Mouse (Mus musculus): Measurements from ENCODE around the gene Klf6. TPM values are rescaled to one million over a fixed set of nuclear protein-coding genes. Genes with fewer than 3 reads are reported as not detected.

The Klf6 gene
- polyA plus RNA-seq, 1 experiment from 2014 or later = 53.5 TPM

DNA sequence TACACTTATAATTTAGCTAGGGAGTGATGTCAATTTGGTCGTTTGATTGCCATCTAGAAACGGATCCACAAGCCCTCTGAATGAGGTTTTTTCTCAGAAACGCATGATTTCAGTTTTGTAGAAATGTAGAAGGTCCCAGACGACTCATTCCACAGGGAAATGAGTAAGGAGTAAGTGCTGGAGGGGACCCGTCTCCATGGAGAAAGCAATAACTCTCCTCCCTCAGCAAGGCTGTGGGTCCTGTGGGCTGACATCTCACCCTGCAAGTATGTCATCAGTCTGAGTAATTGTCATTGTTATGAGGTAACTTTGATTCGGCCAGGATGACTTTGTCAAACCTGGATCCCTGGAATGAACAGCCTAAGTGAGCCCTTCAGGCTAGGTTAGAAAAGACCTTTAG, 4.8 kb downstream of the Klf6 start:
- 86% methylated on average over 6 of the region's 6 CpGs for whole genome bisulfite sequencing

DNA sequence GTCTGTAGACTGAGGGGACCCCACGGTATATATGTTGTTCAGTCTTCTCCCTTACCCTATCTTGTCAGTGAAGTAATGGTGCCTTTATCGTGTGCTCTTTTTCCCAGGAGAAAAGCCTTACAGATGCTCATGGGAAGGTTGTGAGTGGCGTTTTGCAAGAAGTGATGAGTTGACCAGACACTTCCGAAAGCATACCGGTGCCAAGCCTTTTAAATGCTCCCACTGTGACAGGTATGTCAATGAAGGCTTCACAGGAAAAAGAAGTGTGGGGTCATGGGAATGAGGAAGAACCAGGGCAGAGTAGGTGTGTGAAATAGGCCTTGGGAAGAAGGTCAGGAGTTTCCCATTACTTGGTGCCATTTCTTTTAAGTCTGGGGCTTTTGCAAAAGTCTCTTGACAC, 5.2 kb downstream of the Klf6 start:
- Histone ChIP-seq H3K27ac (replicated peaks) (no peak overlapping the region), H3K4me3 (no peak overlapping the region), H3K9me3 (replicated peaks) (no peaks in the 10 kb centered on the region), H3K36me3 (peaks cover 44% of the 10 kb centered on the region), H3K27me3 (ENCODE audit: low read depth, poor library complexity, severe bottlenecking) (no peaks in the 10 kb centered on the region), H3K4me1 (peaks cover 38% of the 10 kb centered on the region)
- WGBS = 94% methylated on average over 5 of the region's 5 CpGs
- DNase-seq (ENCODE audit: low spot score) = no peak

More for the DNA sequence above, 4.8 kb downstream of the Klf6 start:
- no peak overlapping the region for H3K4me3 ChIP-seq
- H3K9me3 ChIP-seq (replicated peaks) = no peaks in the 10 kb centered on the region
- H3K27ac ChIP-seq (replicated peaks) = no peak overlapping the region
- peaks cover 38% of the 10 kb centered on the region for H3K4me1 ChIP-seq
- H3K27me3 ChIP-seq (ENCODE audit: low read depth, poor library complexity, severe bottlenecking) = no peaks in the 10 kb centered on the region
- DNase-seq (ENCODE audit: low spot score) = no peak
- peaks cover 44% of the 10 kb centered on the region for H3K36me3 ChIP-seq

DNA sequence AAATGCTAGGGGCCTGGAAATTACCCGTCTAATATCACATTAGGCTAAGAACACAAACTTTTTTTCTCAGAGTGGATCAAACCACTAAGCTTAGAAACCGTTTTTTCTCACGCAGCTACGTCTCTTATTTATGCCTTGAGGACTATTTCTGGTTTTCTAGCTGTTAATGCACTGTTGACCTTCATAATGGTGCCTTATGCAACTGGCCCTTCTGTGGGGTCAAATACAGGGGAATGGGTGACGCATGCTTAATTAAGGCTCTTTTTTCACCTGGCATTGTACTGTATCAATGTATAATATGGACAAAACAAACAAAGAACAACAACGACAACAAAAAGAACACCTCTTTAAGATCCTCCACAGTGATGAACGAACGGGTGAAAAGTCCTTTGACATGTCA, 7.1 kb downstream of the Klf6 start:
- 90% methylated on average over 8 of the region's 8 CpGs for WGBS
- DNase-seq (ENCODE audit: low spot score) = no peak
- Histone ChIP-seq H3K4me1 (peaks cover 32% of the 10 kb centered on the region), H3K27me3 (ENCODE audit: low read depth, poor library complexity, severe bottlenecking) (no peaks in the 10 kb centered on the region), H3K9me3 (replicated peaks) (no peaks in the 10 kb centered on the region), H3K36me3 (peaks cover 44% of the 10 kb centered on the region), H3K27ac (replicated peaks) (no peak overlapping the region), H3K4me3 (no peak overlapping the region)

DNA sequence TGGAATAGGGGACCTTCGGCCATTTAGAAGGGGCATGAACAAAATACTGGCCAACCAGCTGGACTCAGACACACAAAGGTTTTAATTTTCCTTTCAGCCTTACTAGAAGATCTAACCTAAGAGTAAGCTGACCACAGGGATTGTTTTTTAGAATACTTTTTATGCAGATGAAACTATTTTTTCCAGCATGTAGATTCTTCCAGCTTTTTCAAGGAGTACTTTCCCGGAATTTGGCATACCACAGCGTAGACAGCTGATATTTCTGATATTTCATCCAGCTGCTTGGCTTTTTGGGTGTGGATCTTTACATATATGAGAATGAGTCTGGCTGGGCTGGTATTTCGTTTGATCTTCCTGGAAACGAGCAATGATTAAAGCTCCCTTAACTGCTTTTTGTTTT, 8.2 kb downstream of the Klf6 start:
- 53% methylated on average over 5 of the region's 5 CpGs for WGBS
- H3K27me3 ChIP-seq (ENCODE audit: low read depth, poor library complexity, severe bottlenecking) = no peaks in the 10 kb centered on the region
- H3K4me1 ChIP-seq = peaks cover 23% of the 10 kb centered on the region
- no peak for DNase-seq (ENCODE audit: low spot score)
- no peak overlapping the region for H3K27ac ChIP-seq (replicated peaks)
- H3K36me3 ChIP-seq = peaks cover 44% of the 10 kb centered on the region
- no peak overlapping the region for H3K4me3 ChIP-seq
- H3K9me3 ChIP-seq (replicated peaks) = no peaks in the 10 kb centered on the region

DNA sequence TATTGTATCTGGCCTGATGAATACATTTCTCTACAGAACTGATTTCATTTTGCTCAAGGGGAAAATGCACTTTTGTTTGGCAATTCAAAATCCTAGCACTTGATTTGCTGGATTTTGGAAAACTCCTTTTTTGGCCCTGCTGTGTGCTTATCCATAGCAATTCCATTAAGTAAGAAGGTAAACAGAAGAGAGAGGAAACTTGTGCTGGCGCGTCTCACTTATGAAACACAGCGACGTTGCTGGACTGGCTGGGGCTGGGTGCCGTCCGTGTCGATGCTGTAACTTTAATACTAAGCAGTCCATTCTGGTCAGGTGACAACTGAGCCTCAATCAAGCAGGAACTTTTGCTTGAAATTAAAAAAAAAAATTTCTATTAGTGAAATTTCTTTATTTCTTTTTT, 8.6 kb downstream of the Klf6 start:
- H3K4me1 ChIP-seq = peaks cover 23% of the 10 kb centered on the region
- WGBS = 7% methylated on average over 7 of the region's 7 CpGs
- peak; percentile 33 for DNase-seq (ENCODE audit: low spot score)
- H3K9me3 ChIP-seq (replicated peaks) = no peaks in the 10 kb centered on the region
- peaks cover 40% of the 10 kb centered on the region for H3K36me3 ChIP-seq
- no peak overlapping the region for H3K27ac ChIP-seq (replicated peaks)
- no peaks in the 10 kb centered on the region for H3K27me3 ChIP-seq (ENCODE audit: low read depth, poor library complexity, severe bottlenecking)
- peak overlapping the region; percentile 20; the same call in 1 of the 2 replicates for H3K4me3 ChIP-seq

DNA sequence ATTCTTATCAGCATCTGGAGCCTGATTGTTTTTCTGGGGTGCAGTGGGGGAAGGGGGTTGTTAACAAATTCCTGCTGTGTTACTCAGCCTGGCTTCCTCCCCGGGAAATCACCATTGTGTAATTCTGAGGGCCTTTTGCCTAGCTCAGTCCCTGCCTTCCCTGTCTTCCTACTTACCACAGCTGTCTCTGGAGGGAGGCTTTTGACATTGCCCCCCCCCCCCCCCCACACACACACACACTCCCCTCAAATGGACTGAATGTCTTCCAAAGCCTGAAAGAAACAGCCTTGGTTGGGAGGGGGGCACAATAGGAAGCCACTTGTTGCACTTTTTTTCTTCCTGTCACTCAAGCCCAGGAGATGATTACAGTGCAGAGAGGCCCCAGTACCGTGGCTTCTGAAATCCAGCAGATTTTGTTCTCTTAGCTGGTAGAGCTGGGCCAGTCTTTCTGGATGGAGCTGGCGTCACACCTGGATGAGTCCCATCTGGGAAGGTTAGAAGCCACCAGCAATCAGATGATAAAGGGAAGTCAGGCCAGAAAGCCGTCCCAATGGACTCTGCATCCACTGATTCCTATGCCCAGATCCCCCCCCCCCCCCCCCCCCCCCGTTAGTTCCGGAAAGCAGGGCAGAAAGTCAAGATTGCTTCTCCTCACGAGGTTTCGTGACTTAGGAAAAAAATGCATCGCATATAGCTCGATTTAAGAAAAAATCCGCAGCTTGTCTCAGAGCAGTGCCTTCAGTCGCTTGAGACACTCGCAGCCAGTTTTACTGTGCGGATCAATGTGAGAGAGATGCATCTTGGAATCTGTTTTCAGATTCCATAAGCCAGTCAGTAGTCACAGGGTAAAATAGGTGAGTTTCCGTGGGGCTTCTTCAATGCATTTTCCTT, 9.3 kb downstream of the Klf6 start:
- Histone ChIP-seq H3K27ac (replicated peaks) (peak overlapping the region; percentile 50), H3K36me3 (peaks cover 32% of the 10 kb centered on the region), H3K4me3 (peak overlapping the region; percentile 23; the same call in 1 of the 2 replicates), H3K27me3 (ENCODE audit: low read depth, poor library complexity, severe bottlenecking) (no peaks in the 10 kb centered on the region), H3K4me1 (peaks cover 21% of the 10 kb centered on the region), H3K9me3 (replicated peaks) (no peaks in the 10 kb centered on the region)
- WGBS = 13% methylated on average over 13 of the region's 15 CpGs
- peak; percentile 51 for DNase-seq (ENCODE audit: low spot score)

DNA sequence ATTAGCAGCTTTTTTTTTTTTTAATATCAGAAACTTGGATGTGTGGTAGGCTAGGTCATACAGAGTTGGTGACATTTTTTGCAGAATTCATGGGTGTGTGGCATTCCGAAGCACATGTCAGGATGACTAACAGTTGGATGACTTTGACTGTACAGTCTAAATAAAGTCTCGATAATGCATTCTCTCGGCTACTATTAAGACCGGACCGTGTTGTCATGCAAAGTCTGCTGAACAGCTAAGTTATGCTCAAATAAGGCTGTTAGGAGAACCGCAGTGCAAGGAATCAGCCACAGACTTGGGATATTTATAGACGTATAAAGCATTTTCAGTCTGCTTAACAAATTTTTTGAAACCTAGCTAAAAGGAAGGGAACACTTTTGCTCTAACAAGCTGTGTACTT, 10.1 kb downstream of the Klf6 start:
- no peak for DNase-seq (ENCODE audit: low spot score)
- 93% methylated on average over 7 of the region's 7 CpGs for WGBS
- peaks cover 20% of the 10 kb centered on the region for H3K4me1 ChIP-seq

DNA sequence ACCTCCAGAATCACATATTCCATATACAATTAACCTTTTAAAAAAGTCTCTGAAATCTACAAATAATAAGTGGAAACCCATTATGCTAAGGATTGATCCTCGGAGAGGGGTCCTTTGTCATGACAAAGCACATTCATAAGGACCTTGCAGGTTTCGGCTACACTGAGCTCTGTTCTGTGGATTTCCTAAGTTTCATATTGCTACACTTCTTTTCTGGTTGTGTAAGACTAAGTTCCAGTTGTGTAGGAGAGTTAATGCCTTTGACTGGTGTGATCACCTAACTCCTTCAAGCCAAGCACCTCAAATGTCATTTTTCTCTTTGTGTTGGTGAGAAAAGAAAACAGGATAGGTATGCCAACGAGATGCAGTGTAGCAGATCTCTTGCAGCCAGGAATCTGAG, 12.4 kb downstream of the Klf6 start:
- Histone ChIP-seq H3K9me3 (replicated peaks) (no peaks in the 10 kb centered on the region), H3K36me3 (peaks cover 2% of the 10 kb centered on the region), H3K4me1 (peaks cover 20% of the 10 kb centered on the region), H3K27ac (replicated peaks) (no peak overlapping the region), H3K4me3 (no peak overlapping the region), H3K27me3 (ENCODE audit: low read depth, poor library complexity, severe bottlenecking) (no peaks in the 10 kb centered on the region)
- DNase-seq (ENCODE audit: low spot score) = no peak
- WGBS = 87% methylated on average over 3 of the region's 3 CpGs

More for the DNA sequence above, 10.1 kb downstream of the Klf6 start:
- Histone ChIP-seq H3K4me3 (no peak overlapping the region), H3K27me3 (ENCODE audit: low read depth, poor library complexity, severe bottlenecking) (no peaks in the 10 kb centered on the region), H3K36me3 (peaks cover 25% of the 10 kb centered on the region), H3K9me3 (replicated peaks) (no peaks in the 10 kb centered on the region), H3K27ac (replicated peaks) (no peak overlapping the region)

DNA sequence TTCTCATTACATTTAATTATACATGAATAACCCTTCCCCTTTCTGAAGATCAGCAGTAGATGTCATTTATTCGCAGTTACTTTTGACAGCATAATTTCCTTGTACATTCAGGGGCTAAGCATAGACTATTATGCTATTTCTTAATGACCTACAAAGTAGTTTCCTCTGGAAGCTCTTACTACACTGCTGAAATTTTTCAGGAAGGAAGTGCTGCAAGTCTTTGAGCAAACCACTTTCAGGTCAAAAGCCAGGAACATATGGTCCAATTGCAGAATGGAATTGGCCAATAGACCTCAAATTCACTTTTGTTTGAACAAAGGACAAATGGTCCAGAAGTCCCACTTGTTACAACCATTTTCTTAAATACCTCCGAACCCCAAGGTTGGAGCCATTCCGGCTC, 14.2 kb downstream of the Klf6 start:
- 97% methylated on average over 3 of the region's 3 CpGs for WGBS
- Histone ChIP-seq H3K4me3 (no peak overlapping the region), H3K27ac (replicated peaks) (no peak overlapping the region), H3K36me3 (no peaks in the 10 kb centered on the region), H3K4me1 (peaks cover 7% of the 10 kb centered on the region), H3K27me3 (ENCODE audit: low read depth, poor library complexity, severe bottlenecking) (no peaks in the 10 kb centered on the region), H3K9me3 (replicated peaks) (no peaks in the 10 kb centered on the region)
- no peak for DNase-seq (ENCODE audit: low spot score)

DNA sequence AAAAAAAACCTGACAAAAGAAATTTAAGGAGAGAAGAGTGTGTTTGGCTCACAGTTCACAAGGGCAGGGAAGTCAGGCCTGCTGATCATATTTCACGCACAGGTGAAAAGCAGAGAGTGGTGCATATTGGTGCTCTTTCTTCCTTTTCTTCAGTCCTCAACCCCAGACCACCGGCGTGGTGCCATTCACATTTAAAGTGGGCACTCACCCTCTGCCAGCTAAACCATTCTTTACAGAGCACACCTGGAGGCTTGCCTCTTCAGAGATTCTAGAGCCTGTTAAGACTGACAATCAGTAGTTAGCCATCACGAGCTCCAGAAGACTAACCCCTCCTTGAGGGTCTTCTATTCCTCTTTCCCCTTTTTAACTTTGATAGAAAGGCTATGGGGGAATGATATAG, 17.5 kb downstream of the Klf6 start:
- no peaks in the 10 kb centered on the region for H3K9me3 ChIP-seq (replicated peaks)
- no peak overlapping the region for H3K4me3 ChIP-seq
- H3K27ac ChIP-seq (replicated peaks) = no peak overlapping the region
- H3K36me3 ChIP-seq = no peaks in the 10 kb centered on the region
- H3K4me1 ChIP-seq = no peaks in the 10 kb centered on the region
- no peaks in the 10 kb centered on the region for H3K27me3 ChIP-seq (ENCODE audit: low read depth, poor library complexity, severe bottlenecking)
- DNase-seq (ENCODE audit: low spot score) = no peak
- WGBS = 63% methylated on average over 4 of the region's 4 CpGs

DNA sequence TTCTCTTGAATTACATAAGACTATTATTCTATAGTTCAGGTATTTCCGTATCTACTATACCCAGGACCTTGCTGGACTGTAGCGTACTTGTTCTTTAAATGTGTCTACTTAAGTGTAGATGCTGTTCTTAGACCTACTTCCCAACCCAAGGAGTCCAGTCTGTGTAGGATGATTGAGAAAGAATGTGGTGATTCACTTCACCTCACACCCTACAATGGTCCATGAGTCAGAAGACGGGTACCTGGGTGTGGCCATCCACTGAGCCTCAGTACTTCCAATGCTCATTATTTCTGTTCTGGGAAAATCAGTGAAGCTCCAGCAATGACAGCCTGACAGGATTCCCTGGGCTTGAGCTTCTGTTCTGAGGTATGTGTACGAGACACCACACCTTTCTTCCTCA, 25.5 kb downstream of the Klf6 start:
- no peaks in the 10 kb centered on the region for H3K9me3 ChIP-seq (replicated peaks)
- H3K4me3 ChIP-seq = no peak overlapping the region
- 95% methylated on average over 4 of the region's 4 CpGs for WGBS
- H3K27me3 ChIP-seq (ENCODE audit: low read depth, poor library complexity, severe bottlenecking) = no peaks in the 10 kb centered on the region
- H3K4me1 ChIP-seq = no peaks in the 10 kb centered on the region
- H3K36me3 ChIP-seq = no peaks in the 10 kb centered on the region
- DNase-seq (ENCODE audit: low spot score) = no peak
- H3K27ac ChIP-seq (replicated peaks) = no peak overlapping the region

DNA sequence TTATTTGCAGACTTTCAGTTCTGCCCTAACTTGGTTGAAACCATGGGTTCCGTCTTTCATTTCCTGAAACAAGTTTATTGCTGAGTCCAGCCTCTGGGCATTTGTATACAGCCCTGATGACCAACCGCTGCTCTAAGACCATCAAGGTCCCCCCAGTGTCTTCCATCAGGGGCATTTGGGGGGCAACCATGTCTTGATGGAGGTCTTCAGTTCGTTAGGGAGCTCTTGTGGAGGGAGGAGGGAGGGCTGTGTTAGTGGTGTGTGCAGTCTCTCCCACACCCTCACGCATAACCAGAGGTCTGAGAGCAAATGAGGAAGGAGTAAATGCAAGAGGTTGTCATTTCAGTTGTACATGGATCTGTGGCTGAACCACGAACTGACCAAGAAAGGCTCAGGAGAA, 26.9 kb downstream of the Klf6 start:
- Histone ChIP-seq H3K27ac (replicated peaks) (no peak overlapping the region), H3K36me3 (no peaks in the 10 kb centered on the region), H3K4me3 (no peak overlapping the region), H3K9me3 (replicated peaks) (no peaks in the 10 kb centered on the region), H3K27me3 (ENCODE audit: low read depth, poor library complexity, severe bottlenecking) (no peaks in the 10 kb centered on the region), H3K4me1 (no peaks in the 10 kb centered on the region)
- 83% methylated on average over 5 of the region's 5 CpGs for WGBS
- no peak for DNase-seq (ENCODE audit: low spot score)

DNA sequence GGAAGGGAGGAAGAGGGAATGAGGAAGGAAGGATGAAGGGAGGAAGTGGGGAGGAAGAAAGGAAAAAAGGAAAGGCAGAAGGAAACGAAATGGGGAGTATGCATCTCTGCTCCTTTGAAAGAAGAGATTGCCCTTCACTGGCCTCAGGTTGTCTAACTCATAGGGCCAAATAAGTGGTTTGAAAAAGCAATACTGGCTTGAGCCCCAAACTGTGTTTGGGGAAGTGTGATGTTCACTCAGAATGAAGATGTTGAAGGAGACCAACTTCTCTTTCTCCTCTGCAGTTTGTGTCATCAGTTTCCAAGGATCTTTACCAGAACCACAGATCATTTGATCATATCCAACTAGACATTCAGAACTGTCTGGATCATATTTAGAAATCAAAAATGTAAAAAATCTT, 27.4 kb downstream of the Klf6 start:
- no peaks in the 10 kb centered on the region for H3K36me3 ChIP-seq
- no peaks in the 10 kb centered on the region for H3K4me1 ChIP-seq
- H3K9me3 ChIP-seq (replicated peaks) = no peaks in the 10 kb centered on the region
- no peak for DNase-seq (ENCODE audit: low spot score)
- no peak overlapping the region for H3K27ac ChIP-seq (replicated peaks)
- 90% methylated on average over 1 of the region's 1 CpGs for WGBS
- no peaks in the 10 kb centered on the region for H3K27me3 ChIP-seq (ENCODE audit: low read depth, poor library complexity, severe bottlenecking)
- H3K4me3 ChIP-seq = no peak overlapping the region
